Mouse (Mus musculus) mature B cell (primary cell): ENCODE measurements around the gene Grifin.

Source experiments
- in situ Hi-C: fragments of 300-500 bp; cut with MboI; formaldehyde crosslinking; loops from 2 replicates; pipeline ENCODE4 v1.14.3; 2019

The Grifin gene

GRCm38 (mm10) chr5:140564896-140565295 lies at the start of gene Grifin:
TSS of gene Grifin (minus strand) at chr5:140565071.
- in situ Hi-C loops, result no loop called here

- in situ Hi-C loops, result no loop called here
These were observed 49.3 kb upstream of the Grifin start for GRCm38 (mm10) chr5:140614141-140614540.

GRCm38 (mm10) chr5:140612191-140612590 lies 47.3 kb upstream of the Grifin start:
- in situ Hi-C loops, result no loop called here

- in situ Hi-C loops, result no loop called here
These were observed 46.8 kb upstream of the Grifin start for GRCm38 (mm10) chr5:140611611-140612185.

- in situ Hi-C loops, result no loop called here
These were observed 46.2 kb upstream of the Grifin start for GRCm38 (mm10) chr5:140611021-140611583.

- in situ Hi-C loops, result no loop called here
These were observed 45.6 kb upstream of the Grifin start for GRCm38 (mm10) chr5:140610273-140611011.

GRCm38 (mm10) chr5:140609511-140610272 lies 44.8 kb upstream of the Grifin start:
- in situ Hi-C loops, result no loop called here

- in situ Hi-C loops, result no loop called here
These were observed 43.8 kb upstream of the Grifin start for GRCm38 (mm10) chr5:140608634-140609015.

GRCm38 (mm10) chr5:140607836-140608633 lies 43.2 kb upstream of the Grifin start:
- in situ Hi-C loops, result no loop called here

- in situ Hi-C loops, result no loop called here
These were observed 42.3 kb upstream of the Grifin start, which contains the start of gene Lfng for GRCm38 (mm10) chr5:140607001-140607835. TSS of gene Lfng (plus strand) at chr5:140607320.

- in situ Hi-C loops, result no loop called here
These were observed 41.5 kb upstream of the Grifin start for GRCm38 (mm10) chr5:140606386-140606785.

- in situ Hi-C loops, result no loop called here
These were observed 40.4 kb upstream of the Grifin start for GRCm38 (mm10) chr5:140605228-140605627.

- in situ Hi-C loops, result no loop called here
These were observed 39.5 kb upstream of the Grifin start for GRCm38 (mm10) chr5:140604386-140604785.

- in situ Hi-C loops, result no loop called here
These were observed 37.7 kb upstream of the Grifin start for GRCm38 (mm10) chr5:140602540-140602939.

GRCm38 (mm10) chr5:140601712-140602111 lies 36.8 kb upstream of the Grifin start:
- in situ Hi-C loops, result no loop called here

- in situ Hi-C loops, result no loop called here
These were observed 35.1 kb upstream of the Grifin start for GRCm38 (mm10) chr5:140599939-140600338.

- in situ Hi-C loops, result no loop called here
These were observed 32.9 kb upstream of the Grifin start for GRCm38 (mm10) chr5:140597787-140598186.

- in situ Hi-C loops, result no loop called here
These were observed 32.2 kb upstream of the Grifin start for GRCm38 (mm10) chr5:140596927-140597588.

- in situ Hi-C loops, result no loop called here
These were observed 31.6 kb upstream of the Grifin start for GRCm38 (mm10) chr5:140596426-140596825.

GRCm38 (mm10) chr5:140594846-140595245 lies 30.0 kb upstream of the Grifin start:
- in situ Hi-C loops, result no loop called here
